Mouse (Mus musculus): ENCODE measurements around the gene Nlgn1. TPM values are rescaled to one million over a fixed set of nuclear protein-coding genes. Genes with fewer than 3 reads are reported as not detected.

Nlgn1 gene
- polyA plus RNA-seq, 1 experiment from 2014 or later, result 3.2 TPM

DNA sequence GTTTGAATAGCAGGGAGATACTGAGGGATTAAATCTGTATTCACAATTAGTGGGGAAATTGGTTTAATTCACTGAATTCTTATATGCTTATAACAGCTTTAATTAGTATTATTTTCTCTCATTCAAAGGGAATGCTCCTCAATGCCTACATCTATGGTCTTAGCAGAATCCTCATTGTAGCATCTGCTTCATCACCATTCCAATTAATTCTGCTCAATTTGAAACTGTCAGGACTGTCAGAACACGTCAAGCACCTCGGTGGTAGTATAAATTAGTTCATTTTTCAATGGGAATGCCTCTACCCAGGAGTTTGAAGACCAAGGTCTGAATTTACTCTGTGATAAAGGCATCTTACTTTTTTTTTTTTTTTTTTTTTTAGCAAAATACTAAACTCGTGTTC, 158.6 kb downstream of the Nlgn1 start:
- Histone ChIP-seq H3K9ac (ENCODE audit: low read depth, low read length) (no peak overlapping the region), H3K27me3 (replicated peaks; ENCODE audit: control insufficient read depth, insufficient read depth, low read length) (no peaks in the 10 kb centered on the region), H3K36me3 (ENCODE audit: control insufficient read depth, insufficient read depth, low read length) (no peaks in the 10 kb centered on the region), H3K4me2 (ENCODE audit: low read depth, low read length) (no peak overlapping the region), H3K4me3 (ENCODE audit: low read depth, low read length) (no peak overlapping the region), H3K9me3 (ENCODE audit: control insufficient read depth, low read length) (no peaks in the 10 kb centered on the region), H3K4me1 (ENCODE audit: control insufficient read depth, insufficient read depth, low read length) (no peaks in the 10 kb centered on the region), H3K27ac (replicated peaks; ENCODE audit: low read depth, low read length) (no peak overlapping the region)
- DNase-seq (ENCODE audit: low spot score) (peak; percentile 32), ATAC-seq (ENCODE audit: low read depth) (no peak)
- WGBS, result 78% methylated on average over 3 of the region's 3 CpGs

DNA sequence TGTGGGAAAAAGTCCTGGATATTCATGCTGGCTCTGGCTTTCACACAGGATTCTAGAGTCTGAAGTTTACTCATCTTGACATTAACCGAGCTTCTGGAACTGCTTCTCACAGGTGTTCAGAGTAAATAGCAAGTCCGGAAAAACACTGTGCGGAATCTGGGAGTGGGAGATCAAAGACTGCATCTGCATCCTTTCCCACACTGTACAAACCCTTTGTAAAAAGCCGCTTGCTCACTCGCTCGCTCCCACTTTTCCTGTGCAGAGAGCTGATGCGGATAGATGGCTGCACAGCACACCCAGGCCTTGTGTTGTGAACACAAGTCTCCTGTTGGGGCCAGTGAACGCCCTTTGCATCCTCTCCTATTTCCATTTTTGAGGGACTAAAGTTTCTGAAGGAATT, 165.5 kb downstream of the Nlgn1 start:
- WGBS, result 73% methylated on average over 8 of the region's 8 CpGs
- ATAC-seq (ENCODE audit: low read depth), result no peak
- Histone ChIP-seq H3K27me3 (replicated peaks; ENCODE audit: control insufficient read depth, insufficient read depth, low read length) (no peaks in the 10 kb centered on the region), H3K36me3 (ENCODE audit: control insufficient read depth, insufficient read depth, low read length) (no peaks in the 10 kb centered on the region), H3K4me2 (ENCODE audit: low read depth, low read length) (no peak overlapping the region), H3K4me1 (ENCODE audit: control insufficient read depth, insufficient read depth, low read length) (no peaks in the 10 kb centered on the region), H3K9ac (ENCODE audit: low read depth, low read length) (no peak overlapping the region), H3K9me3 (ENCODE audit: control insufficient read depth, low read length) (no peaks in the 10 kb centered on the region), H3K4me3 (ENCODE audit: low read depth, low read length) (no peak overlapping the region), H3K27ac (replicated peaks; ENCODE audit: low read depth, low read length) (no peak overlapping the region)
- no peak for DNase-seq (ENCODE audit: low spot score)

DNA sequence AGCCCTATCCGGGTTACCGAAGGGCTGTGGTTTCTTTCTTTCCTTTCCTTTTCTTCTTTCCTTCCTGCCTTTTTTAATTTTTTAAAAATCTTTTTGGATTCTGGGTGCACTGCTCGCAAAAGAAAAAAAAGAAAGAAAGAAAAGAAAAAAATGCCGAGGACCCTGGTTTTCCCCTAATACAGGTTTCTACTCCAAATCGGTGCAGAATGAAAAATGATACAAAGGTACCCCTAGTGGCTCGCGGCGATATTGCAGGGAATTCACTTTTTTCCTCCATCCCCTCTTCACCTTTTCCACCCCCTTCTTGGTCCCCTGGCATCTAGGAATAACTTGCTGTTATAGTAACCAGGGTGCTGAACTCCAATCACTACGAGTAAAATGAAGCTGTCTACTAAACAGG, 178.5 kb downstream of the Nlgn1 start:
- no peaks in the 10 kb centered on the region for H3K36me3 ChIP-seq (ENCODE audit: control insufficient read depth, insufficient read depth, low read length)
- DNase-seq (ENCODE audit: low spot score), result peak; percentile 62
- H3K9me3 ChIP-seq (ENCODE audit: control insufficient read depth, low read length), result no peaks in the 10 kb centered on the region
- no peaks in the 10 kb centered on the region; the same call in 1 of the 2 replicates for H3K4me1 ChIP-seq (ENCODE audit: control insufficient read depth, insufficient read depth, low read length)
- 1% methylated on average over 9 of the region's 9 CpGs for WGBS
- H3K4me2 ChIP-seq (ENCODE audit: low read depth, low read length), result peak overlapping the region; percentile 69
- peak overlapping the region; percentile 56 for H3K9ac ChIP-seq (ENCODE audit: low read depth, low read length)
- no peak overlapping the region for H3K27ac ChIP-seq (replicated peaks; ENCODE audit: low read depth, low read length)
- peak; percentile 73; the same call in 1 of the 2 replicates for ATAC-seq (ENCODE audit: low read depth)
- no peaks in the 10 kb centered on the region for H3K27me3 ChIP-seq (replicated peaks; ENCODE audit: control insufficient read depth, insufficient read depth, low read length)
- peak overlapping the region; percentile 58 for H3K4me3 ChIP-seq (ENCODE audit: low read depth, low read length)

DNA sequence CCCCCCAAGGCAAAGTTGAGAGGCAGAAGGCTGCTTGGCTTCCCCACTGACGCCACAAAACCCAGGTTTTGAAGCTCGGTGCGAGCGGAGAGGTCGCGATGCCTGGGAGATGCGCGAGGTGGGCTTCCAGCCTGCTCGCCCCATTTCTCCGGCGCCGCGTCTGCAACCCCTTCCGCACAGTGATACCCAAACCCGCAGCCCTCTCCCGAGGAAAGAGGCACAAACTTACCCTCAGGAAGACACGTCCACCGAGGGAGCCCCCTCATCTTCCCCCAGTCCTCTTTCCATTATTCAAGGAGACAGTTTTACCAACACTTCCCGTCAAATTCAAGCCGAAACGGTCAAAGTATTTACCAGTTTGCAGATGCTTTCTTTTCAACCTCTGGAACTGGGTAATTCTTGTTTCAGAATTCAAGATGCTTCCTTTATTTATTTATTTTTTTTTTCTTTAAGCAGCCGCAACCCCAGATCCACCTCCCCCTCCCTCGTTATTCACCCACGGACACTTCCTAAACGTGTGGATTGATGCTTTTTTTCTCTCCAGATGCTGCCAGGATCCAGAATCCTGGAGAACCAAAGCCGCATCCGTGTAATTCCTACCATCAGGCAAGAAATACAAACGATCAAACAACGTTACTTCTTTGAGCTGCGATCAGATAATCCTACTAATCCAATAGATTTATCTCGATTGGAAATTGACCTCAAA, 179.1 kb downstream of the Nlgn1 start:
- Histone ChIP-seq H3K27ac (replicated peaks; ENCODE audit: low read depth, low read length) (no peak overlapping the region; the same call in 1 of the 2 replicates), H3K9me3 (ENCODE audit: control insufficient read depth, low read length) (no peaks in the 10 kb centered on the region), H3K4me2 (ENCODE audit: low read depth, low read length) (peak overlapping the region; percentile 69), H3K36me3 (ENCODE audit: control insufficient read depth, insufficient read depth, low read length) (no peaks in the 10 kb centered on the region), H3K4me3 (ENCODE audit: low read depth, low read length) (peak overlapping the region; percentile 58), H3K4me1 (ENCODE audit: control insufficient read depth, insufficient read depth, low read length) (no peaks in the 10 kb centered on the region; the same call in 1 of the 2 replicates), H3K9ac (ENCODE audit: low read depth, low read length) (peak overlapping the region; percentile 56), H3K27me3 (replicated peaks; ENCODE audit: control insufficient read depth, insufficient read depth, low read length) (no peaks in the 10 kb centered on the region)
- DNase-seq (ENCODE audit: low spot score), result peak; percentile 24
- peak; percentile 59; the same call in 1 of the 2 replicates for ATAC-seq (ENCODE audit: low read depth)
- WGBS, result under 1% methylated on average over 30 of the region's 31 CpGs

DNA sequence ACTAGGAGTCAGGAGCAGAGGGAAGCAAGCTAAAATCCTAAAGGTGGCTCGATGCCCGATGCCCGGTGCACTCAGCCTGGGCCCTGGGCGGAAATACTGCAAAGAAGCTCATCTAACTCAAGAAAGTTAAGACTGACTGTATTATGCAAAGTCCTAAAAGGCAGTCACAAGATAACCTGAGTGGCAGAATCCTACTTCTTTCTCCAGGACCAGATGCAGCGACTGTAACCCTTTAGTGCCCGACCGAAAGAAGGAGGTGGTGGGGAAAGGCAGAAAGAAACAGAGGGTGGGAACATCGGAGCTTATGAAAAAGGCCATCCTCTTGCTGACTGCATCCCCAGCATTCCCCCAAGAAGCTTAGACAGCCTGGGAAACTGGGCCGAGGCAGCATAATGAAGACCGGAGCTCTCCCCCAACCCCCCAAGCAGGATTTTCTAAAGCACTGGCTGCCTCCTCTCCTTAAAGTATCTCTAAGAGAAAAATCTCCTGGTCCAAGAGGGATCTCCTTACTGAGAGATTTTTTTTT, 179.7 kb downstream of the Nlgn1 start:
- 1% methylated on average over 10 of the region's 10 CpGs for WGBS
- ATAC-seq (ENCODE audit: low read depth), result peak; percentile 49; the same call in 1 of the 2 replicates
- peak; percentile 48 for DNase-seq (ENCODE audit: low spot score)

DNA sequence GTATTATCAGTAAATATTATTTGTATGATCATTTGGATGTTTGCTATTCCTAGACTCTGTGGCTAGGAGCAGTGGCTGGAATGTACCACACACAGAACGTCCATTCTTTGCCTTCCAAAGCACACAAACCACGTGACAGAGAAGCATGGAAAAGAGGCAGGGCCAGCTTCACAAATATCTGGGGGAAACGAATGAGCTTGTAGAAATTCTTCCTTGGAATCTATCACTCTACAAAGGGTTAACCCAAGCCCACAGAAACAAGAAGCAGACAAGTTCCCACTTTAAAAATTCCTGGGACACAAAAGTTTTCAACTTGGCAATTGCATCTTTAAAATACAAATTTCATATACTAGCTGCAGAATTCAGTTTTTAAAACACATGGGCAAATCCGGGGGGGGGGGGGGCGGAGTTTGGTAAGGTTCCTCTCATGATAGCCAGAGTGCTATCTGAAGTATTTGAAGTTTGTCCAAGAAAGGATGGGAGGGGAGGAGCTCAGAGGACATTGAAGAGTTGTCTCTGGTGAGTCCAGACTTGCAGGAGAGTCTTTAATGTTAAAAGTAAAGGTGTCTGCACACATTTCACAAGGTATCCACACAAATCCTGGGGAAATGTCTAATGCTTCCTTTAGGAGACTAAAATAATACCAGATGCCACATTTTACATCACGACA, 180.8 kb downstream of the Nlgn1 start:
- H3K4me3 ChIP-seq (ENCODE audit: low read depth, low read length), result peak overlapping the region; percentile 58
- H3K36me3 ChIP-seq (ENCODE audit: control insufficient read depth, insufficient read depth, low read length), result no peaks in the 10 kb centered on the region
- ATAC-seq (ENCODE audit: low read depth) (no peak), DNase-seq (ENCODE audit: low spot score) (peak; percentile 28)
- no peaks in the 10 kb centered on the region; the same call in 1 of the 2 replicates for H3K4me1 ChIP-seq (ENCODE audit: control insufficient read depth, insufficient read depth, low read length)
- H3K9me3 ChIP-seq (ENCODE audit: control insufficient read depth, low read length), result no peaks in the 10 kb centered on the region
- H3K27ac ChIP-seq (replicated peaks; ENCODE audit: low read depth, low read length), result no peak overlapping the region
- H3K4me2 ChIP-seq (ENCODE audit: low read depth, low read length), result peak overlapping the region; percentile 69
- 28% methylated on average over 6 of the region's 6 CpGs for WGBS
- H3K9ac ChIP-seq (ENCODE audit: low read depth, low read length), result no peak overlapping the region
- no peaks in the 10 kb centered on the region for H3K27me3 ChIP-seq (replicated peaks; ENCODE audit: control insufficient read depth, insufficient read depth, low read length)

More for the DNA sequence above, 179.7 kb downstream of the Nlgn1 start:
- Histone ChIP-seq H3K4me1 (ENCODE audit: control insufficient read depth, insufficient read depth, low read length) (no peaks in the 10 kb centered on the region; the same call in 1 of the 2 replicates), H3K4me3 (ENCODE audit: low read depth, low read length) (peak overlapping the region; percentile 58), H3K27ac (replicated peaks; ENCODE audit: low read depth, low read length) (no peak overlapping the region; the same call in 1 of the 2 replicates), H3K9me3 (ENCODE audit: control insufficient read depth, low read length) (no peaks in the 10 kb centered on the region), H3K9ac (ENCODE audit: low read depth, low read length) (peak overlapping the region; percentile 56), H3K4me2 (ENCODE audit: low read depth, low read length) (peak overlapping the region; percentile 69), H3K36me3 (ENCODE audit: control insufficient read depth, insufficient read depth, low read length) (no peaks in the 10 kb centered on the region), H3K27me3 (replicated peaks; ENCODE audit: control insufficient read depth, insufficient read depth, low read length) (no peaks in the 10 kb centered on the region)

DNA sequence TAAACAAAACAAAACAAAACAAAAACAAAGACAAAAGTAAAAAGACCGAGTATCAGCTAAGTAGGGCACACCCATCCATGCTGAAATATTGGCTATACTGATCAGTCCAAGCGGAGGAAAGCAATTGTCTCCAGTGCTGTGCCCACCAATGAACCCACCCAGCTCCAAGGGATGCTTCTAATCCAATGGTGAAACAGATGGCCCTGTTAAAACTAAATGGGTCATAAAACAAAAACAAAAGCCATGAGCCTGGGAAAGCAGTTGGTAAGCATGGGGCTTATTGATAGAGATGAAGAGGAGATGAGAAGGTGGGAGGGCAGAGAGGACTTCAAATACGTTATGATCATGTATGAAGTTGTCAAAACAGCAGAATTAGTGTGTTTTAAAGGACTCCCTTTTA, 186.1 kb downstream of the Nlgn1 start:
- WGBS, result 77% methylated on average over 3 of the region's 3 CpGs

DNA sequence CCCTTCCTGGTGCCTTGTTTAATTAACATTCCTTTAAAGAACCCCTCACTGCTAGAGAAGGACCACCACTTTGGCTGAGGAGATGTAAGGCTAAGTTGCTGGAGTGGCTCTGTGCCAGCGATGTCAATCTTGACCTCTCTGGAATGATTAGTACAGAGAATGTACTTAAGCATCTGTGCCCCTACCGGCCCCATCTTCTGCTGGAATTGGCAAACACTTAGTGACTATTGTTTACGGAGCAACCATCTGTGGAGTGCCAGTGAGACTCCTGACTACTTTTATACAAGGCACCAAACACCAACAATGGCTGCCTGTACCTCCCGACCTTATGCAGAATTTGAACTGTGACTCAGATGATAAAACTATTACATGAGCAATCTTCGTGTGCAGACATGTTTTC, 186.8 kb downstream of the Nlgn1 start:
- Histone ChIP-seq H3K9ac (ENCODE audit: low read depth, low read length) (no peak overlapping the region), H3K4me2 (ENCODE audit: low read depth, low read length) (no peak overlapping the region), H3K4me1 (ENCODE audit: control insufficient read depth, insufficient read depth, low read length) (no peaks in the 10 kb centered on the region), H3K36me3 (ENCODE audit: control insufficient read depth, insufficient read depth, low read length) (no peaks in the 10 kb centered on the region), H3K27ac (replicated peaks; ENCODE audit: low read depth, low read length) (no peak overlapping the region), H3K27me3 (replicated peaks; ENCODE audit: control insufficient read depth, insufficient read depth, low read length) (no peaks in the 10 kb centered on the region), H3K4me3 (ENCODE audit: low read depth, low read length) (no peak overlapping the region), H3K9me3 (ENCODE audit: control insufficient read depth, low read length) (no peaks in the 10 kb centered on the region)
- ATAC-seq (ENCODE audit: low read depth), result peak; percentile 57; the same call in 1 of the 2 replicates
- peak; percentile 56 for DNase-seq (ENCODE audit: low spot score)
- 79% methylated on average over 5 of the region's 5 CpGs for WGBS

More for the DNA sequence above, 186.1 kb downstream of the Nlgn1 start:
- H3K4me1 ChIP-seq (ENCODE audit: control insufficient read depth, insufficient read depth, low read length), result no peaks in the 10 kb centered on the region
- H3K9ac ChIP-seq (ENCODE audit: low read depth, low read length), result no peak overlapping the region
- H3K4me2 ChIP-seq (ENCODE audit: low read depth, low read length), result no peak overlapping the region
- peak; percentile 60 for DNase-seq (ENCODE audit: low spot score)
- H3K4me3 ChIP-seq (ENCODE audit: low read depth, low read length), result no peak overlapping the region
- ATAC-seq (ENCODE audit: low read depth), result peak; percentile 82; the same call in 1 of the 2 replicates
- H3K27me3 ChIP-seq (replicated peaks; ENCODE audit: control insufficient read depth, insufficient read depth, low read length), result no peaks in the 10 kb centered on the region
- no peaks in the 10 kb centered on the region for H3K36me3 ChIP-seq (ENCODE audit: control insufficient read depth, insufficient read depth, low read length)
- no peak overlapping the region for H3K27ac ChIP-seq (replicated peaks; ENCODE audit: low read depth, low read length)
- H3K9me3 ChIP-seq (ENCODE audit: control insufficient read depth, low read length), result no peaks in the 10 kb centered on the region

Data from embryonic facial prominence, embryonic 14.5 days (tissue).